Mouse (Mus musculus) midbrain, embryonic 15.5 days (tissue): ENCODE measurements around the gene Smarcb1. TPM values are rescaled to one million over a fixed set of nuclear protein-coding genes. Genes with fewer than 3 reads are reported as not detected.

Source experiments
- ATAC-seq: fragments of 200-750 bp; cut with Nextera tagmentation; replicated peaks from 2 replicates; pipeline ENCODE4 v1.8.0; 2017; ENCODE audit warnings: moderate TSS enrichment
- H3K27ac ChIP-seq: fragments of 300-500 bp; sonication (generic); 2 replicates; pipeline ENCODE4 v1.5.1; 2015; ENCODE audit warnings: mild to moderate bottlenecking, inconsistent platforms
- H3K27me3 ChIP-seq: fragments of 300-500 bp; sonication (generic); replicated peaks from 2 replicates; pipeline ENCODE4 v1.6.1; 2015; ENCODE audit warnings: inconsistent platforms
- H3K36me3 ChIP-seq: fragments of 300-500 bp; sonication (generic); replicated peaks from 2 replicates; pipeline ENCODE4 v1.6.1; 2015; ENCODE audit warnings: inconsistent platforms
- H3K4me1 ChIP-seq: fragments of 300-500 bp; sonication (generic); 2 replicates; pipeline ENCODE4 v1.6.1; 2015; ENCODE audit warnings: inconsistent platforms
- H3K4me2 ChIP-seq: fragments of 300-500 bp; sonication (generic); 2 replicates; pipeline ENCODE4 v1.6.1; 2015; ENCODE audit warnings: inconsistent platforms, mild to moderate bottlenecking, moderate library complexity
- H3K4me3 ChIP-seq: fragments of 300-500 bp; sonication (generic); 2 replicates; pipeline ENCODE4 v1.5.1; 2015; ENCODE audit warnings: mild to moderate bottlenecking, inconsistent platforms
- H3K9ac ChIP-seq: fragments of 300-500 bp; sonication (generic); 2 replicates; pipeline ENCODE4 v1.6.1; 2015; ENCODE audit warnings: mild to moderate bottlenecking, inconsistent platforms
- H3K9me3 ChIP-seq: fragments of 300-500 bp; sonication (generic); 2 replicates; pipeline ENCODE4 v1.6.1; 2016; ENCODE audit warnings: inconsistent platforms
- WGBS: fragments of 180-500 bp; shearing (Covaris S2); methylation state at CpG from one replicate; pipeline ENCODE4 v1.1.7; 2015; ENCODE audit warnings: mixed read lengths; 5-methylcytosine and 5-hydroxymethylcytosine counted together
- polyA plus RNA-seq: library from polyadenylated mRNA; unstranded; fragments of >200 nt; fragmentation: Nextera tagmentation; extraction: Ambion mirVana; gene quantifications from 2 replicates; pipeline ENCODE4 v1.2.1, GENCODE M21; 2015

Gene Smarcb1
- polyA plus RNA-seq, 1 experiment from 2014 or later = 300 TPM

- ATAC-seq = peak; percentile 86
- peaks cover 31% of the 10 kb centered on the region for H3K4me1 ChIP-seq
- H3K4me3 ChIP-seq = peak overlapping the region; percentile 89
- peak overlapping the region; percentile 60 for H3K4me2 ChIP-seq
- no peaks in the 10 kb centered on the region for H3K36me3 ChIP-seq
- peak overlapping the region; percentile 84 for H3K9ac ChIP-seq
- no peaks in the 10 kb centered on the region for H3K9me3 ChIP-seq
- H3K27ac ChIP-seq = peak overlapping the region; percentile 97
- H3K27me3 ChIP-seq = no peaks in the 10 kb centered on the region
- 2% methylated on average over 27 of the region's 27 CpGs for WGBS
These were observed 62.2 kb downstream of the Smarcb1 start for GRCm38 (mm10) chr10:75859107-75859746.

GRCm38 (mm10) chr10:75857598-75857997 lies 63.8 kb downstream of the Smarcb1 start:
- ATAC-seq = no peak
- H3K4me2 ChIP-seq = no peak overlapping the region
- no peak overlapping the region for H3K9ac ChIP-seq
- H3K4me3 ChIP-seq = no peak overlapping the region
- no peaks in the 10 kb centered on the region for H3K9me3 ChIP-seq
- H3K27me3 ChIP-seq = no peaks in the 10 kb centered on the region
- H3K4me1 ChIP-seq = peaks cover 31% of the 10 kb centered on the region
- H3K27ac ChIP-seq = no peak overlapping the region
- no peaks in the 10 kb centered on the region for H3K36me3 ChIP-seq
- WGBS = 97% methylated on average over 4 of the region's 4 CpGs

GRCm38 (mm10) chr10:75856976-75857375 lies 64.4 kb downstream of the Smarcb1 start:
- Histone ChIP-seq H3K27ac (no peak overlapping the region), H3K4me3 (no peak overlapping the region), H3K9ac (no peak overlapping the region), H3K4me2 (no peak overlapping the region), H3K36me3 (no peaks in the 10 kb centered on the region), H3K27me3 (no peaks in the 10 kb centered on the region), H3K4me1 (peaks cover 31% of the 10 kb centered on the region), H3K9me3 (no peaks in the 10 kb centered on the region)
- ATAC-seq = no peak
- 88% methylated on average over 3 of the region's 3 CpGs for WGBS

GRCm38 (mm10) chr10:75856155-75856907 lies 65.1 kb downstream of the Smarcb1 start:
- H3K9ac ChIP-seq = no peak overlapping the region
- no peak overlapping the region for H3K4me2 ChIP-seq
- no peak overlapping the region for H3K4me3 ChIP-seq
- H3K4me1 ChIP-seq = peaks cover 30% of the 10 kb centered on the region
- no peaks in the 10 kb centered on the region for H3K9me3 ChIP-seq
- H3K27ac ChIP-seq = no peak overlapping the region
- WGBS = 86% methylated on average over 11 of the region's 11 CpGs
- H3K36me3 ChIP-seq = no peaks in the 10 kb centered on the region
- no peak for ATAC-seq
- no peaks in the 10 kb centered on the region for H3K27me3 ChIP-seq

GRCm38 (mm10) chr10:75855416-75855981 lies 65.9 kb downstream of the Smarcb1 start:
- ATAC-seq = no peak
- no peak overlapping the region for H3K27ac ChIP-seq
- no peaks in the 10 kb centered on the region for H3K27me3 ChIP-seq
- H3K4me3 ChIP-seq = no peak overlapping the region
- WGBS = 93% methylated on average over 15 of the region's 15 CpGs
- H3K4me2 ChIP-seq = no peak overlapping the region
- H3K4me1 ChIP-seq = peaks cover 29% of the 10 kb centered on the region
- H3K36me3 ChIP-seq = no peaks in the 10 kb centered on the region
- no peaks in the 10 kb centered on the region for H3K9me3 ChIP-seq
- no peak overlapping the region for H3K9ac ChIP-seq

GRCm38 (mm10) chr10:75854791-75855190 lies 66.6 kb downstream of the Smarcb1 start:
- Histone ChIP-seq H3K27me3 (no peaks in the 10 kb centered on the region), H3K9ac (no peak overlapping the region), H3K4me2 (no peak overlapping the region), H3K27ac (no peak overlapping the region), H3K4me3 (no peak overlapping the region), H3K9me3 (no peaks in the 10 kb centered on the region), H3K36me3 (no peaks in the 10 kb centered on the region), H3K4me1 (peaks cover 26% of the 10 kb centered on the region)
- no peak for ATAC-seq
- 86% methylated on average over 6 of the region's 6 CpGs for WGBS

- Histone ChIP-seq H3K27me3 (no peaks in the 10 kb centered on the region), H3K4me2 (no peak overlapping the region), H3K36me3 (no peaks in the 10 kb centered on the region), H3K9me3 (no peaks in the 10 kb centered on the region), H3K27ac (no peak overlapping the region), H3K9ac (no peak overlapping the region), H3K4me3 (no peak overlapping the region), H3K4me1 (peaks cover 26% of the 10 kb centered on the region)
- WGBS = 55% methylated on average over 5 of the region's 5 CpGs
- 0 out of 2 replicates have a peak, but pooled peaks have one; percentile 3 for ATAC-seq
These were observed 67.3 kb downstream of the Smarcb1 start for GRCm38 (mm10) chr10:75854096-75854495.

GRCm38 (mm10) chr10:75853452-75853851 lies 68.0 kb downstream of the Smarcb1 start:
- Histone ChIP-seq H3K36me3 (no peaks in the 10 kb centered on the region), H3K4me3 (no peak overlapping the region)
- 21% methylated on average over 10 of the region's 10 CpGs for WGBS

GRCm38 (mm10) chr10:75852539-75853125 lies 68.8 kb downstream of the Smarcb1 start:
- no peaks in the 10 kb centered on the region for H3K9me3 ChIP-seq

More at GRCm38 (mm10) chr10:75853452-75853851, 68.0 kb downstream of the Smarcb1 start:
- Histone ChIP-seq H3K27me3 (no peaks in the 10 kb centered on the region), H3K9ac (no peak overlapping the region), H3K4me2 (no peak overlapping the region), H3K27ac (no peak overlapping the region), H3K4me1 (peaks cover 20% of the 10 kb centered on the region), H3K9me3 (no peaks in the 10 kb centered on the region)
- peak; percentile 57 for ATAC-seq

GRCm38 (mm10) chr10:75851681-75852080 lies 69.7 kb downstream of the Smarcb1 start:
- Histone ChIP-seq H3K9ac (no peak overlapping the region), H3K4me1 (peaks cover 11% of the 10 kb centered on the region), H3K4me3 (no peak overlapping the region), H3K36me3 (no peaks in the 10 kb centered on the region), H3K4me2 (no peak overlapping the region), H3K27ac (no peak overlapping the region), H3K27me3 (no peaks in the 10 kb centered on the region), H3K9me3 (no peaks in the 10 kb centered on the region)
- 44% methylated on average over 3 of the region's 3 CpGs for WGBS
- no peak for ATAC-seq

More at GRCm38 (mm10) chr10:75852539-75853125, 68.8 kb downstream of the Smarcb1 start:
- Histone ChIP-seq H3K36me3 (no peaks in the 10 kb centered on the region), H3K4me1 (peaks cover 12% of the 10 kb centered on the region), H3K4me3 (no peak overlapping the region), H3K27ac (no peak overlapping the region), H3K27me3 (no peaks in the 10 kb centered on the region), H3K9ac (no peak overlapping the region), H3K4me2 (no peak overlapping the region)
- ATAC-seq = no peak
- 93% methylated on average over 12 of the region's 12 CpGs for WGBS

- peaks cover 11% of the 10 kb centered on the region for H3K4me1 ChIP-seq
- H3K4me2 ChIP-seq = no peak overlapping the region
- no peak overlapping the region for H3K27ac ChIP-seq
- 2% methylated on average over 6 of the region's 6 CpGs for WGBS
- ATAC-seq = no peak
- no peaks in the 10 kb centered on the region for H3K36me3 ChIP-seq
- H3K4me3 ChIP-seq = no peak overlapping the region
- H3K9me3 ChIP-seq = no peaks in the 10 kb centered on the region
- no peaks in the 10 kb centered on the region for H3K27me3 ChIP-seq
- no peak overlapping the region for H3K9ac ChIP-seq
These were observed 70.3 kb downstream of the Smarcb1 start for GRCm38 (mm10) chr10:75851076-75851475.

- WGBS = 38% methylated on average over 3 of the region's 3 CpGs
- peaks cover 20% of the 10 kb centered on the region for H3K4me1 ChIP-seq
- no peak overlapping the region for H3K4me2 ChIP-seq
- ATAC-seq = no peak
- no peak overlapping the region for H3K27ac ChIP-seq
- no peaks in the 10 kb centered on the region for H3K9me3 ChIP-seq
- H3K9ac ChIP-seq = no peak overlapping the region
- H3K27me3 ChIP-seq = no peaks in the 10 kb centered on the region
- H3K4me3 ChIP-seq = no peak overlapping the region
- H3K36me3 ChIP-seq = no peaks in the 10 kb centered on the region
These were observed 73.0 kb downstream of the Smarcb1 start for GRCm38 (mm10) chr10:75848382-75848781.
